Mouse (Mus musculus): ENCODE measurements around the gene Rasgrf2. TPM values are rescaled to one million over a fixed set of nuclear protein-coding genes. Genes with fewer than 3 reads are reported as not detected.

Gene Rasgrf2
- polyA plus RNA-seq, 1 experiment: not detected

- Histone ChIP-seq H3K27me3 (ENCODE audit: control insufficient read depth) (no peaks in the 10 kb centered on the region), H3K36me3 (ENCODE audit: control insufficient read depth) (no peaks in the 10 kb centered on the region), H3K4me1 (ENCODE audit: control insufficient read depth) (no peaks in the 10 kb centered on the region), H3K9me3 (ENCODE audit: control insufficient read depth, low read length) (no peaks in the 10 kb centered on the region), H3K4me3 (replicated peaks) (no peak overlapping the region)
- no peak for TF ChIP-seq TAL1 (IDR thresholded peaks at IDR 0.05; ENCODE audit: low read length)
- no peak for TF ChIP-seq GATA1 (IDR thresholded peaks at IDR 0.05; ENCODE audit: low read length)
Measured at GRCm38 (mm10) chr13:91937232-91937631, 194.2 kb downstream of the Rasgrf2 start.

GRCm38 (mm10) chr13:91932122-91932521 is 199.3 kb downstream of the Rasgrf2 start:
- TF ChIP-seq TAL1 (IDR thresholded peaks at IDR 0.05; ENCODE audit: low read length) (no peak), GATA1 (IDR thresholded peaks at IDR 0.05; ENCODE audit: low read length) (no peak)
- no peaks in the 10 kb centered on the region for H3K9me3 ChIP-seq (ENCODE audit: control insufficient read depth, low read length)
- no peaks in the 10 kb centered on the region for H3K27me3 ChIP-seq (ENCODE audit: control insufficient read depth)
- H3K4me1 ChIP-seq (ENCODE audit: control insufficient read depth): no peaks in the 10 kb centered on the region
- H3K36me3 ChIP-seq (ENCODE audit: control insufficient read depth): no peaks in the 10 kb centered on the region
- no peak overlapping the region for H3K4me3 ChIP-seq (replicated peaks)

- Histone ChIP-seq H3K36me3 (ENCODE audit: control insufficient read depth) (no peaks in the 10 kb centered on the region), H3K4me1 (ENCODE audit: control insufficient read depth) (no peaks in the 10 kb centered on the region), H3K9me3 (ENCODE audit: control insufficient read depth, low read length) (no peaks in the 10 kb centered on the region), H3K27me3 (ENCODE audit: control insufficient read depth) (no peaks in the 10 kb centered on the region), H3K4me3 (replicated peaks) (no peak overlapping the region)
- TF ChIP-seq GATA1 (IDR thresholded peaks at IDR 0.05; ENCODE audit: low read length) (no peak), TAL1 (IDR thresholded peaks at IDR 0.05; ENCODE audit: low read length) (no peak)
Measured at GRCm38 (mm10) chr13:91929943-91930726, 201.3 kb downstream of the Rasgrf2 start.

GRCm38 (mm10) chr13:91928605-91929389 is 202.7 kb downstream of the Rasgrf2 start:
- no peaks in the 10 kb centered on the region for H3K27me3 ChIP-seq (ENCODE audit: control insufficient read depth)
- TF ChIP-seq TAL1 (IDR thresholded peaks at IDR 0.05; ENCODE audit: low read length): no peak
- TF ChIP-seq GATA1 (IDR thresholded peaks at IDR 0.05; ENCODE audit: low read length): no peak
- no peak overlapping the region for H3K4me3 ChIP-seq (replicated peaks)
- H3K4me1 ChIP-seq (ENCODE audit: control insufficient read depth): no peaks in the 10 kb centered on the region
- H3K36me3 ChIP-seq (ENCODE audit: control insufficient read depth): no peaks in the 10 kb centered on the region
- no peaks in the 10 kb centered on the region for H3K9me3 ChIP-seq (ENCODE audit: control insufficient read depth, low read length)

GRCm38 (mm10) chr13:91921010-91921409 is 210.4 kb downstream of the Rasgrf2 start:
- no peaks in the 10 kb centered on the region for H3K27me3 ChIP-seq (ENCODE audit: control insufficient read depth)
- no peaks in the 10 kb centered on the region for H3K9me3 ChIP-seq (ENCODE audit: control insufficient read depth, low read length)
- H3K36me3 ChIP-seq (ENCODE audit: control insufficient read depth): no peaks in the 10 kb centered on the region
- TF ChIP-seq TAL1 (IDR thresholded peaks at IDR 0.05; ENCODE audit: low read length): no peak
- TF ChIP-seq GATA1 (IDR thresholded peaks at IDR 0.05; ENCODE audit: low read length): no peak
- no peak overlapping the region for H3K4me3 ChIP-seq (replicated peaks)
- H3K4me1 ChIP-seq (ENCODE audit: control insufficient read depth): no peaks in the 10 kb centered on the region

GRCm38 (mm10) chr13:91918764-91919163 is 212.7 kb downstream of the Rasgrf2 start:
- H3K36me3 ChIP-seq (ENCODE audit: control insufficient read depth): no peaks in the 10 kb centered on the region
- no peaks in the 10 kb centered on the region for H3K4me1 ChIP-seq (ENCODE audit: control insufficient read depth)

GRCm38 (mm10) chr13:91917835-91918234 is 213.6 kb downstream of the Rasgrf2 start:
- Histone ChIP-seq H3K27me3 (ENCODE audit: control insufficient read depth) (no peaks in the 10 kb centered on the region), H3K36me3 (ENCODE audit: control insufficient read depth) (no peaks in the 10 kb centered on the region), H3K4me1 (ENCODE audit: control insufficient read depth) (no peaks in the 10 kb centered on the region), H3K4me3 (replicated peaks) (no peak overlapping the region), H3K9me3 (ENCODE audit: control insufficient read depth, low read length) (no peaks in the 10 kb centered on the region)
- TF ChIP-seq TAL1 (IDR thresholded peaks at IDR 0.05; ENCODE audit: low read length) (no peak), GATA1 (IDR thresholded peaks at IDR 0.05; ENCODE audit: low read length) (no peak)

More at GRCm38 (mm10) chr13:91918764-91919163, 212.7 kb downstream of the Rasgrf2 start:
- Histone ChIP-seq H3K9me3 (ENCODE audit: control insufficient read depth, low read length) (no peaks in the 10 kb centered on the region), H3K27me3 (ENCODE audit: control insufficient read depth) (no peaks in the 10 kb centered on the region), H3K4me3 (replicated peaks) (no peak overlapping the region)
- TF ChIP-seq GATA1 (IDR thresholded peaks at IDR 0.05; ENCODE audit: low read length) (no peak), TAL1 (IDR thresholded peaks at IDR 0.05; ENCODE audit: low read length) (no peak)

- no peak overlapping the region for H3K4me3 ChIP-seq (replicated peaks)
- H3K36me3 ChIP-seq (ENCODE audit: control insufficient read depth): no peaks in the 10 kb centered on the region
- H3K27me3 ChIP-seq (ENCODE audit: control insufficient read depth): no peaks in the 10 kb centered on the region
- H3K4me1 ChIP-seq (ENCODE audit: control insufficient read depth): no peaks in the 10 kb centered on the region
- TF ChIP-seq GATA1 (IDR thresholded peaks at IDR 0.05; ENCODE audit: low read length) (no peak), TAL1 (IDR thresholded peaks at IDR 0.05; ENCODE audit: low read length) (no peak)
- H3K9me3 ChIP-seq (ENCODE audit: control insufficient read depth, low read length): no peaks in the 10 kb centered on the region
Measured at GRCm38 (mm10) chr13:91916308-91916707, 215.1 kb downstream of the Rasgrf2 start.

GRCm38 (mm10) chr13:91915582-91916239 is 215.7 kb downstream of the Rasgrf2 start:
- Histone ChIP-seq H3K4me3 (replicated peaks) (no peak overlapping the region), H3K9me3 (ENCODE audit: control insufficient read depth, low read length) (no peaks in the 10 kb centered on the region), H3K4me1 (ENCODE audit: control insufficient read depth) (no peaks in the 10 kb centered on the region), H3K27me3 (ENCODE audit: control insufficient read depth) (no peaks in the 10 kb centered on the region), H3K36me3 (ENCODE audit: control insufficient read depth) (no peaks in the 10 kb centered on the region)
- TF ChIP-seq TAL1 (IDR thresholded peaks at IDR 0.05; ENCODE audit: low read length): no peak
